Mouse (Mus musculus) myocyte (in vitro differentiated cells): ENCODE data around the gene Stpg4.

Experiments used
- CEBPB ChIP-seq: IDR thresholded peaks from 2 replicates; pipeline ENCODE4 v1.6.1; 2011; ENCODE audit warnings: mild to moderate bottlenecking, moderate library complexity; ENCODE audit not compliant: poor library complexity, insufficient read depth, severe bottlenecking
- E2F4 ChIP-seq: IDR thresholded peaks from one replicate; pipeline ENCODE4 v1.6.1; 2011; ENCODE audit warnings: mild to moderate bottlenecking, control low read depth, moderate library complexity; ENCODE audit not compliant: insufficient read depth
- MAX ChIP-seq: IDR thresholded peaks from one replicate; pipeline ENCODE4 v1.6.1; 2011; ENCODE audit warnings: low read depth, mild to moderate bottlenecking, control low read depth
- MYOD1 ChIP-seq, 3 experiments: IDR thresholded peaks; one replicate each; pipeline ENCODE4 v1.6.1; 2011; ENCODE audit warnings: control low read depth in 2 of 3, low read depth in 2 of 3, mild to moderate bottlenecking in 2 of 3, moderate library complexity in 1 of 3; ENCODE audit not compliant: insufficient read length in 2 of 3, control insufficient read depth in 1 of 3
- MYOG ChIP-seq, 3 experiments: IDR thresholded peaks; one replicate each; pipeline ENCODE4 v1.6.1; 2011; ENCODE audit warnings: control low read depth in 2 of 3, low read depth in 2 of 3, mild to moderate bottlenecking in 2 of 3; ENCODE audit not compliant: insufficient read length in 2 of 3, control insufficient read depth in 1 of 3, insufficient read depth in 1 of 3
- POLR2A ChIP-seq: IDR thresholded peaks from one replicate; pipeline ENCODE4 v1.6.1; 2011; ENCODE audit warnings: low read depth, mild to moderate bottlenecking, control low read depth, moderate library complexity; ENCODE audit not compliant: insufficient read length
- POLR2AphosphoS2 ChIP-seq: IDR thresholded peaks from one replicate; pipeline ENCODE4 v1.6.1; 2011; ENCODE audit warnings: low read depth, control low read depth; ENCODE audit not compliant: insufficient read length
- TCF12 ChIP-seq: IDR thresholded peaks from one replicate; pipeline ENCODE4 v1.6.1; 2011; ENCODE audit warnings: mild to moderate bottlenecking, control low read depth; ENCODE audit not compliant: poor library complexity, insufficient read depth, severe bottlenecking
- TCF3 ChIP-seq: IDR thresholded peaks from one replicate; pipeline ENCODE4 v1.6.1; 2011; ENCODE audit warnings: low read depth, control low read depth; ENCODE audit not compliant: insufficient read length
- USF1 ChIP-seq: IDR thresholded peaks from one replicate; pipeline ENCODE4 v1.6.1; 2011; ENCODE audit warnings: low read depth, mild to moderate bottlenecking, control low read depth, moderate library complexity

DNA sequence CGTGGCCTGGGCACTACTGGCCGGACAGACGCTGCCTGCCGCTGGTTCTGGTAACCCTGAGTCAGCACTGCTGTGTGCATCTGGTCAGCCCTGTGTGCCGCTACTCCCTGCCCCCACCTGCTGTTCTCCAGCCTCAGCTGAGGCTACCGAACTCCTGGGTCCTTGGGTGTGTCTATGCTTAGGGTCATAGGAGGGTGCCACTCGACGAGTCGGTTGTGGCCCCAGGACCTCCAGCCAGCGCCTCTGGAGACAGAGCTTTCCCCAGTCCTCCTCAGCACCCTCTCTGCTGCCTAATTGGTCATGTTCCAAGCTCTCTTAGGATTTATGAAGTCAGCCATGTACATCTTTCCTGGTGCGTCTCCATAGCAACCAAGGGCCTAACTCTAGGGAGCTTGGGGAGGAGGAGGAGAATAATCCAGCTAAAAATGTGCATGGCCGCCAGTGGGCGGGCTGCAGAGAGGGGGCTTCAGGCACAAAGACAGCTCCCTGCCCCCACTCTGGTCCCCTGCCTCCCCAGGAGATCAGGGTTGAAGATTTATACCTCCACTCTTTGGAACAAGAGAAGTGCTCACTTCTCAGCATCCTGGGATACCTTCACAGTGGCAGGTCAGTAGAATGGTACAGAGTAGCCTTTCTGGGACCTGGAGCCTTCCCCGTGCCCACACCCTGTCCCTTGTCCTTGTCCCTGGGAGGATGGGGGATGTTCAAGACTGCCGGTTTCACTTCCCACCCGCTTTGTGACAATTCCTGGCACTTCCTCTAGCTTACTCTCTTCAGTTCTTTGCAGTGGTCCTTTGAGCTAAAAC lies 49.0 kb downstream of the Stpg4 start:
- no peak for TF ChIP-seq MAX
- TF ChIP-seq POLR2A = no peak
- no peak for TF ChIP-seq CEBPB
- no peak for TF ChIP-seq POLR2AphosphoS2
- no peak for TF ChIP-seq TCF12
- no peak for TF ChIP-seq USF1
- TF ChIP-seq MYOG (IDR thresholded peaks at IDR 0.05; ENCODE audit: control insufficient read depth in 1 of 3, insufficient read depth in 1 of 3, insufficient read length in 2 of 3, low read depth in 2 of 3) = peak in 2 of 3 experiments; percentile 10 to 39
- TF ChIP-seq MYOD1 (IDR thresholded peaks at IDR 0.05; ENCODE audit: control insufficient read depth in 1 of 3, insufficient read length in 2 of 3, low read depth in 2 of 3) = peak in 1 of 3 experiments; percentile 47
- no peak for TF ChIP-seq E2F4
- no peak for TF ChIP-seq TCF3
